Mouse (Mus musculus): ENCODE data around the gene Phf11a.
"Not testable (repeated sequence)": the region's sequence is repeated elsewhere in the genome, so short reads cannot be mapped to it uniquely, and the experiment has no call there.

Phf11a gene

GRCm38 (mm10) chr14:59297391-59297790 is at the start of gene Phf11a:
TSS of gene Phf11a (minus strand) at chr14:59297522.
- in situ Hi-C loops (cut with MboI), result not testable (repeated sequence)

DNA sequence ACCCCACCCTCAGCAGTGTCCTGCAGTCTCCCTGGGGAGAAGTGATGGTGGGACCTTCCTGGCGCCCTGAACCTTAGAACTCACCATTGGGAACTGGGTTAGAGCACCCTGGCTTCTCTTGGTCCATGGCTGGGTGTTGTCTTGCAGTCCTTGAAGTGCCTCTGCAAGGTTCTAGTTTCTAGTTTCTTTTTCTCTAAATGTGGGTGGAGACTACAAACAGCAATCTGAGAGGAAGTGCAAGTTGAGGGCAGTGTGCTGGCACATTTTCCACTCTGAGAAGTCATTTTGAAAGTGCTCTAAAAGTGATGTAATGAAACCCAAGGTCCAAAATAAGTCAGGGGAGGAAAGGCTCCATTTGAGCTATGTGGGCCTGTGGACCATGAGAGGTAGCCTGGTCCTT is 43.9 kb upstream of the Phf11a start, which contains the start of gene Phf11b:
Gene Phf11b (minus strand): TSS at position 163 of the 400 bp plus-strand sequence.
- in situ Hi-C loops (cut with MboI), result not testable (repeated sequence)

GRCm38 (mm10) chr14:59339541-59339940 is 42.2 kb upstream of the Phf11a start:
- in situ Hi-C loops (cut with MboI), result no loop called here

- in situ Hi-C loops (cut with MboI), result not testable (repeated sequence)
Observed at GRCm38 (mm10) chr14:59336056-59336455, 38.7 kb upstream of the Phf11a start.

GRCm38 (mm10) chr14:59330499-59330898 is 33.2 kb upstream of the Phf11a start:
- in situ Hi-C loops (cut with MboI), result not testable (repeated sequence)

GRCm38 (mm10) chr14:59319970-59320369 is 22.6 kb upstream of the Phf11a start:
- in situ Hi-C loops (cut with MboI), result not testable (repeated sequence)

DNA sequence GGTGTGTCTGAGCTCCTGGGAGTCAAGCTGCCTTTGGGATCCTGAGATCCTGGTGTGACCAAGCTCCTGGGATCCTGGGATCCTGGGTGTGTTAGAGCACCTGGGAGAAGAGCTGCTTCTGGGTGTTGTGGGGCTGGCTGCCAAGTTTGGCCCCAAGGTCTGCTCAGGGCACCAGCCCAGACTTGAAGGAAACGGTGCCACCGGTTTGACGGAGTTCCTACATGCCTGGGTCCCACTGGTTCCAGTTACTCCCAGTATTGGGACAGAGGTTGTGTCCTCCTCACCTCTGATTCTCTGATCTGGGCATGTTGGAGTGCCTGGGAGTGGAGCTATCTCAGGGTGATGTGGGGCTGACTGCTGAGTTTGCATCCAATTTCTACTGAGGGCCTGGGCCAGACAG is 21.7 kb upstream of the Phf11a start:
- in situ Hi-C loops (cut with MboI), result not testable (repeated sequence)

- in situ Hi-C loops (cut with MboI), result not testable (repeated sequence)
Observed at GRCm38 (mm10) chr14:59291769-59292168, 5.6 kb downstream of the Phf11a start.

DNA sequence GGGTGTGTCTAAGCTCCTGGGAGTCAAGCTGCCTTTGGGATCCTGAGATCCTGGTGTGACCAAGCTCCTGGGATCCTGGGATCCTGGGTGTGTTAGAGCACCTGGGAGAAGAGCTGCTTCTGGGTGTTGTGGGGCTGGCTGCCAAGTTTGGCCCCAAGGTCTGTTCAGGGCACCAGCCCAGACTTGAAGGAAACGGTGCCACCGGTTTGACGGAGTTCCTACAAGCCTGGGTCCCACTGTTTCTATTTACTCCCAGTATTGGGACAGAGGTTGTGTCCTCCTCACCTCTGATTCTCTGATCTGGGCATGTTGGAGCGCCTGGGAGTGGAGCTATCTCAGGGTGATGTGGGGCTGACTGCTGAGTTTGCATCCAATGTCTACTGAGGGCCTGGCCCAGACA is 22.4 kb downstream of the Phf11a start:
- in situ Hi-C loops (cut with MboI), result not testable (repeated sequence)

- in situ Hi-C loops (cut with MboI), result no loop called here
Observed at GRCm38 (mm10) chr14:59260056-59260455, 37.3 kb downstream of the Phf11a start, which contains the start of gene Gm6904. TSS of gene Gm6904 (minus strand) at chr14:59260216.

DNA sequence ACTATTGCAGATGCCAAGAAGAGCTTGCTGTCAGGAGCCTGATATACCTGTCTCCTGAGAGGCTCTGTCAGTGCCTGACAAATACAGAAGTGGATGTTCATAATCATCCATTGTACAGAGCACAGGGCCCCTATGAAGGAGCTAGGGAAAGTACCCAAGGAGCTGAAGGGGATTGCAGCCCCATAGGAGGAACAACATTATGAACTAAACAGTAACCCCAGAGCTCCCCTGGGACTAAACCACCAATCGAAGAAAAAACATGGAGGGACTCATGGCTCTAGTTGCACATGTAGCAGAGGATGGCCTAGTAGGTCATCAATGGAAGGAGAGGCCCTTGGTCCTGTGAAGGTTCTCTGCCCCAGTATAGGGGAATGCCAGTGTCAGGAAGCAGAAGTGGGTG is 41.5 kb downstream of the Phf11a start:
- in situ Hi-C loops (cut with MboI), result not testable (repeated sequence)

- in situ Hi-C loops (cut with MboI), result not testable (repeated sequence)
Observed at GRCm38 (mm10) chr14:59250350-59250749, 47.0 kb downstream of the Phf11a start.

- in situ Hi-C loops (cut with MboI), result no loop called here
Observed at GRCm38 (mm10) chr14:59233635-59234034, 63.7 kb downstream of the Phf11a start.

GRCm38 (mm10) chr14:59232003-59232402 is 65.3 kb downstream of the Phf11a start:
- in situ Hi-C loops (cut with MboI), result no loop called here

- in situ Hi-C loops (cut with MboI), result no loop called here
Observed at GRCm38 (mm10) chr14:59230331-59230966, 66.9 kb downstream of the Phf11a start.

DNA sequence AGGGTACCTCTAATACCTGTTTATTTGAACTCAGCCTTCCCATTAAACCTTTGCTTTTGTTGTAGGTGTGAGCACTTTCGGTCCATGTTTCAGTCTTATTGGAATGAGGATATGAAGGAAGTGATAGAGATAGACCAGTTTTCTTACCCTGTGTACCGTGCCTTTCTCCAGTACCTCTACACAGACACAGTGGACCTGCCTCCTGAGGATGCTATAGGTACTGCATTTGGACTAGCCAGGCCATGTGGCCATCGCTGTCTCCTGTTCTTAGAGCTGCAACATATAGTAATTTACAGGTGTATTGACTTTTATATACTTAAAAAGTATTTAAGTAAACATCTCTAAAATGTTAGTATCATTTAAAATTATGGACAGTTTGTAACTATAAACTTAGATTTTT is 67.5 kb downstream of the Phf11a start:
- in situ Hi-C loops (cut with MboI), result no loop called here

Measured in mature B cell (primary cell).